Mouse (Mus musculus): ENCODE measurements around the gene Dao.

The Dao gene

DNA sequence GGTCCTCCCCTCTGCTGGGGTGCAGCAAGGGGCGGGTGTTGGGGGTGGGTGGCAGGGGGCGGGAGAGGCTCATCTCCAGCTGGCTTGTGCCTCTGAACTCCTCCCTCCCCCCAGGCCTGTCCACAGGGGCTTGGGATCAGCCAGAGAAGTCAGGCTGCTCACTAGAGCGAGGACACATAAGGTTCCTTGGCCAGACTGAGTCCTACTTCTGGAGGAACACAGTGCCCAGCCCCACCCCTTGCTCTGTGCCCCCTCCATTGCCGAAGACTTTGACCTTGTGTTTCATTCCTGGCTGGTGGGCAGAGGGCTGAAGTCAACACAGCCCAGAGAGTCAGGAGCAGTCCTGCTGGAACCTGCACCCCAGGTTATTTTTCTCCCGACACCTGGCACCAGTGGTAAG lies at the start of gene Dao:
Gene Dao, plus strand, starts transcription at position 162 of the 400 bp plus-strand sequence.
- DNase-seq (ENCODE audit: low spot score): no peak

DNA sequence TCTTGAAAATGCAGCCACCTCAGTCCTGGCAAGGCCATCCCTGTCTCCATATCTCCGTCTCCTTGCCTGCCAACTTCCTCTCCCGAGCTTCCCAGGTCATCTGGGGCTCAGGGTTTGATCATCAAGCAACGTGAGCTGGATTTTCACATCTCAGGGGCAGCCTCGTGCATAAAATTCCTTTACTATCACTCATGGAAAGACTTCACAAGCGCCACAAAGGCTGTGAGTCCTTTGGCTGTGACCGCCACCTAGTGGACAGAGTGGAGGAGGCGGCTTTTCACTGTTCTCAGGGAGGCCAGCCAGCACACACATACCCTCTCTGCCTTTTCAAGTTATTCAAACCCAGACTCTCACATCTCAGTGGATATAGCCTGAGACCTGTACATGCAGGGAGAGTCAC lies 49.1 kb upstream of the Dao start:
- DNase-seq (ENCODE audit: low spot score): peak; percentile 67

DNA sequence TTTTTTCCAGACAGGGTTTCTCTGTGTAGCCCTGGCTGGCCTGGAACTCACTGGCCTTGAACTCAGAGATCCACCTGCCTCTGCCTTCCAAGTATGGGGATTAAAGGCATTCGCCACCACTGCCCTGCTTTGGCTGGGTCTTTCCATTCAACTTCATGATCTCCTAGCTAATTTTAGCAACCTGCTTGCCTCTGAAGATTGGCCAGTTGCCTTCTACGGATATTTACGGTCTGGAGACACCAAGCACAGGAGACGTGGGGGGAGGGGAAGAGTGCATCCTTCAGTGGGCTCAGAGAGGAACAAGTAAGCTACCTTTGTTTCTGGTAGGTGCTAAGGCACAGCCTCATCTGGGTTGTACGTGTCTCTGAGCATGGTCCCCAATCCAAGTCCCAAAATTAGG lies 48.2 kb upstream of the Dao start:
- DNase-seq (ENCODE audit: low spot score): no peak

DNA sequence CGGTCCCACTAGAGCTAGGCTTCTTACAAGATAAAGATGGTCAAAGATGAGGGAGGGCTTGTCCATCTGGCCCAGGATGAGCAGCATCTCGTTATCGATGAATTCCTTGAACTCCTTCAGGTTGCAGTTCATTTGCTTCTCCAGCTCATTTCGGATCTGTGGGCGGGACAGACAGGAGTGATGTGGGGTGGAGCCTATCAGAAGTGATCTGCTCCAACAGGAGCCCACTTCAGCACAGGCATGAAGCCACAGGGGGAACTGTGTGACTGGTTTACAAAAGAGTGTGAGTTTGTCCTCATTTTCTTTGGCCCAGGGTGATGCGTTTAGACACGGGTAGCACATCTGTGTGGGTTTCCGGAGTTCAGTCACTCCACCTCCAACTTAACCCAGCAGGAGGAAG lies 47.8 kb upstream of the Dao start:
- no peak for DNase-seq (ENCODE audit: low spot score)

DNA sequence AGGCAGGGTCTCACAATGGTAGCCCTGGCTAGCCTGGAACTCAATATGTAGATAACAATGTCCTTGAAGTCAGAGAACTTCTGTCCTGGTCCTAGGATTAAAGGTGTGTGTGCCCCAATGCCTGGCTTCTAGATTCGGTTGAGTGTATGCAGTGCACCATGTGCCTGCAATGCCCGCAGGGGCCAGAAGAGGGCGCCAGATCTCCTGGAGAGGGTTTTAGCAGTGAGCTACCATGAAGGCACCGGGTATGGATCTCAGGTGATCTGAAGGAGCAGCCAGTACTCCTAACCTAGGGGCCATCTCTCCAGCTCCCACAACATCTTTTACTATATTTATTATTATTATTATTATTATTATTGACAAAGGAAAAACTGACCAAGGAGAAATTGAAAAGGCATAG lies 47.0 kb upstream of the Dao start:
- DNase-seq (ENCODE audit: low spot score): peak; percentile 90

DNA sequence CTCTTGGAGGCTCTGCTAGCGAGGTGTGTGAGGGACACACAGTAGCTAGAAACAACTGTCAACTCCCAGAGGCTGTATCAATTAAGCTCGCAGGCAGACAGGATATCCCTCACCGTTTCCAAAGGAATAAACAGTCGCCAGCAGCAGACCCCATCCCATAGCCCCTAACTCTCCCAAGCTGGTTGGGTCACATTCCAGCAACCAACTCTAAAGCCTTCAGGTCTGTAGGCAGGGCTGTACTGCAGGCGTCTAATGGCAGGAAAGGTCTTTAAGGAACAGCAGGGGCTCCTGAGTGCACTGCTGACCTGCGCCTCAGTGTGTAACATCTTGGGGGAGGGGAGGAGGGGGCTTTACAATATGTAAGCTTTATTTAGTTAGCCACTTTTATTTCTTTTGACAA lies 44.5 kb upstream of the Dao start:
- no peak for DNase-seq (ENCODE audit: low spot score)

DNA sequence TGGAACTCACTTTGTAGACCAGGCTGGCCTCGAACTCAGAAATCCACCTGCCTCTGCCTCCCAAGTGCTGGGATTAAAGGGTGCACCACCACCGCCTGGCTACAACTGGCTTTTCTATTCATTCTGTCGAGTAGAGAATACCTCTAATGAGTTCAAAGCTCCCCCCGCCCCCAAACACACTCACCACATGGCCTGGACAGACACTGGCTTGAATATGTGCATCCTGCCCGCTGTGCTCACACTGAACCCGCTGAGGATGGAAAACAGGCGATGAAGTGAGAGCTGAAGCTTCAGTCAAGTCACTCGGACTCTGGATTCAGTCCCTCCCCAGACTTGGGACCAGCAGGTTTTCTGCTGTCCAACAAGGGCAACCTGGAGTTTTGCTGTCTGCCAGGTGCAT lies 43.1 kb upstream of the Dao start:
- DNase-seq (ENCODE audit: low spot score): no peak

DNA sequence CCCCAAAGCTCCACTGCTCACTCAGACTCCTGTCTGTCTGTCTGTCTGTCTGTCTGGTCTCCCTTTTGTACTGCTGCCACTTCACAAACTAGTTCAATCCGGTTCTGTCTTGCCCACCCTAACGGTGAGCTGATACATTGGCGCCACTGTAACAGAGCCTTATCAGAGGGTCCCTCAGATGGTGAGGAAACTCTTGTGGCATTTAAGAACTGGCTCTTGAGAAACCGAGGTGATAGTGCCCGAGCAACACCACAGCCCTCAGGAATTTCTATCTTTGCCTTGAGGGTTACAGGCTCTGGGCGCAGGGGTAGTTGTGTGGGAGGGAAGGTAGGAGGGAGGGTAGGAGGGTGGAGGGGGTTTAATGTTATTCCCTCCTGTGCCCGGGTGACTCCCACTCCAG lies 41.7 kb upstream of the Dao start:
- DNase-seq (ENCODE audit: low spot score): no peak

DNA sequence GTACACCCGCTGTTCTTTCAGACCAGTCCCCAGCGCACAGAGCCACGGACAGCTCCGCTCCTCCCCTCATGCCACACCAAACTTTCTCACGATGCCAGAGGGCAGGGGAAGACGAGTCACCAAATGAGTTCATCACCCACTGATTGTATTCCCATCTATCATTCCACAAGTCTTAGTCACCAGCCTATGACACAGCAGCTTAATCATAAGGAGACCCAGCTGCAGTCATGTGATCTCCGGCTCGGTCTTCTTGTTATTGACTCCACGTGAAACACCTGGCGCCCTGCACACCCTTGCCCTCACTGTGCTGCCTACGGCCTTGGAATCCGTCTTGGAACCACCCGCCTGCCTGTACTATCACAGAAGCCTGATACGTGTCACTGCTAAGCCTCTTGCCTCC lies 38.5 kb upstream of the Dao start:
- no peak for DNase-seq (ENCODE audit: low spot score)

DNA sequence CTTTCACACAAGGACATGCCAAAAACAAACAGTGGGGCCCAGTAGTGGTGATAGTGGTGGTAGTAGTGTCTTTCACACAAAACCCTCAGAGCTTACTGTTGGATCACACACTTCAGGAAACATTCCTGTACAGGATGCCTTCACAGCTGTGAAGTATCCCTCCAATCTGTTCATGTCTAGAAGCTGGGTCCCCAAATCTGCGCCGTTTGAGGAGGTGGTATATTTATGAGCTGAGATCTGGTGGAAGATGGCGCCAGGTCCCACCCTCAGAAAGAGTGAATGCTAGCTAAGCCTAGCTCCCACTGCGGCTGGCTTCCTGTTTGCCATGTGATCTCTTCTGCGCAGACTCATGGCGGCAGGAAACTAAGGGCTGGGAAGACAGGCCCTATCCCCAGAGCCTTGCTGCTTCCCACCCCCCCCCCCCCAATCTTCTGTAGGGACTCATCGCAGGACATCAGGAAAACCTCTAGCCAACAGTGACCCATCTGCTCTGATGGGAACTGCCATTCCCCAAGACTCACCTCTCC lies 37.8 kb upstream of the Dao start:
- no peak for DNase-seq (ENCODE audit: low spot score)

DNA sequence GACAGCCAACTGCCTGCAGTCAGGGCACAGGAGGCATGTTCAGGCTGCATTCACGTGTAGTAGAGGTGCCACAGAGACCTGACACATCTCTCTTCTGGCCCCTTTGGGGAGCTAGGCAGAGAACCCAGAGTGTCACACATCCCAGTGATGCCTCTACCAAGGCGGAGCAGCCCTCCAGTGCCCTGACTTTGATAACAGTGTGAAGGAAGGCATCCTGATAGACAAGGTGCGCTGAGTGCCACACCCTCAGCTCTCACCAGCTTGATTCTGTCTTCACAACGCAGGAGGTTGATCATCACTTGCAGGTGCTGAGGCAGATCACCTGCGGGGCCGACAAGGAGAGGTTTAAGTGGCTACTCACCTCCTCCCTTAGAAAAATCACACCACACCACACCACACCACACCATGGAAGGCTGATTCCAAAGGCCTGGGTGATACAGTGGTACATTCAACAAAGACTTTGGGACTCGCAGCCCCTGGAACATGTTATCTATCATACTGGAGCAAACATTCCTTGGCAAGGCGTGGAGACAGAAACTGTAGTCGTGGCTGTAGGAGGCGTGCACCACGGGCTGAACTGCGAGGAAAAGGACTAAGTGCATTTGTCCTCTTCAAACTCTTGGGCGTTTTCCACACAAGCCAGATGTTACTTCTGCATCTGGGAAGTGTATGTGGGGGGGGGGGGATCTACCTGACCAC lies 36.9 kb upstream of the Dao start:
- no peak for DNase-seq (ENCODE audit: low spot score)

DNA sequence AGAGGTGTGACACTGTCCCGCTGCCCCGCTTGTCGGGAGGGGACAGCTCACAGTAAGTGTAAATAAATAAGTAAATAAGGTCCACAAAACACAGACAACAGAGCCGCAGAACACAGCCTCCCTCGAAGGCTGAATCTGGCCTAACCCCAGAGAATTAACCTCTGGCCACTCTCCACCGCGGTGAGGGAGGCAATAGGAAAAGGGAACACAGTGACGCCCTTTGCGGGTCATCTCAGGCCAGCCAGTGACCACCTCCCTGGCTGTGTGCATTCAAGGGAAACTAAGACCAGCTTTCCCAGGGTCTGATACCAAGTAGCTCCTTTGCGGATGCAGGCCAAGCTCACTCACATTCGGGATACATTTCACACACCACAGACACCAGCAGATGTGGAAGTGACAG lies 35.1 kb upstream of the Dao start:
- DNase-seq (ENCODE audit: low spot score): no peak

DNA sequence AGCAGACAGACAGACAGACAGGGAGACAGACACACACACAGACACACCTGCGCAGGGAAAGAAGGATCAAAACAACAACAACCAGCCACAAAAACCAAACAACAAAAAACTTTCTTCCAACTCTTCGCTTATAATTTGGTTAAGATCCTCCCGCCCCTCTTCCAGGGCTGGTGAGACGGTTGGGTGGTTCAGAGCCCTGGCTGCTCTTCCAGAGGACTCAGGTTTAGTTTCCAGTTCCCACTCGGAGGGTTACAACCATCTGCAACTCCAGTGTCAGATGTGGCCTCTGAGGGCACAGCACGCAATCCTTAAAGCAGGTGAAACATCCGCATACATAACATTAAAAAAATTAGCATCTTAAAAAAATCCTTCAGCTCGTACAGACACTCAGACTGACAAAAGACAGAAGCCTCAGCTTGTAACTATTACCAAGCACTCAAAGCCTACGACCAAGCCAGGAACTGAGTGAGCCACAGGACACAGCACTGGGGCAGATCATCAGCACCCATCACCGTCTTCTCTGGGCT lies 32.0 kb upstream of the Dao start:
- no peak for DNase-seq (ENCODE audit: low spot score)

DNA sequence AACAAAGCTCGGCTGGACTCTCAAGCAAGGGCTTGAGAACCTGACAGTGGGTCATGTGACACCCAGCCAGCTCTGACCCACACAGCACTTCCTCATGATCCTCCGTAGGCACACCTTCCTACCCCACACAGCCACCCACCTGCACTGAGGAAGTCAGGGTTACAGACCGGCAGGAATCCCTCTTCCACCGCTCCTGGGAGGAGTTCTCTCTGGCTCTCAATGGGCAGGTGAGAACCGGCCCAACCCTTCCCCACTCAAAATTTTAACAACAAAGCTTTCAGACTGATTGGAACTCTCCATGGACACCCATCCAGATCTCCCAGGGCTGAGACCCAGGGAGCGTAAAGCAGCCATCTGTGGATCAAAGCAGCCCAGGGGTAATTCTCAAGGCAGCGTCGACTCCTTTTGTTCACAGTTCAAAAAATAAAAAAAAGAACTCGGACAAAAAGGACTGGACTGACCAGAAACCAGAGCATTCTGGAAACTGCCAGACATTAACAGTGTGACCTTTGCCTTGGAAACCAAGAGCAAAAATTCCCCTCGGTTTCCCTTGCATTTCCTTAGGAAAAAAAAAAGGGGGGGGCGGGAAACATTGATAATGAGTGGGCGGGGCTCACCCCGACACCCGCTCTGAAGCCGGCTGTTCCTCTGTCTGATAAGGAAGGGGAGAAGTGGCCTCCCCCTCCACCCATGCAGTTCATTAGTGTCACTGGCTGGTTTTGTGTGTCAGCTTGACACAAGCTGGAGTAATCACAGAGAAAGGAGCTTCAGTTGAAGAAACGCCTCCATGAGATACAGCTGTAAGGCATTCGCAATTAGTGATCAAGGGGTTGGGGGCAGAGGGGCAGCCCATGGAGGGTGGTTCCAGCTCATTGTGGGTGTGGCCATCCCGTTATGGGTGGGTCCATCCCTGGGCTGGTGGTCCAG lies 30.7 kb upstream of the Dao start:
- DNase-seq (ENCODE audit: low spot score): no peak

DNA sequence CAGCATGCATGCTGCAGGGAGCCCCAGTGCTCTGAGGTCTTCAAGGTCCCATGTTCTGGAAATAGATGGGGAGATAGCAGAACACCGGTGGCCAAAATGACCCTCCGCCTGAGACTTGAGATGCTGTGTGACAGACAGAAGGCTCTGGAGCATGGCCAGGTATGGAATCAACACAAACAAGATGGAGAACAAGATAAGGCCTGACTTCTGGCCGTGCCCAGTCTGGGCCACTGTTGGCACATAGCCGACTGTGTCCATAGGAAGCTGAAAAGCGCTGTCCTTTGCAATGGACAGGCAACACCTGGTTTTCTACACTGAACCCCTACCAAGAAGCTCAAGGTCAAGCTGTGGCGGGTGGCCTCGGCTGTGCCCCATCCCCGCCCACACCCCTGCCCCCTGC lies 29.7 kb upstream of the Dao start:
- no peak for DNase-seq (ENCODE audit: low spot score)

DNA sequence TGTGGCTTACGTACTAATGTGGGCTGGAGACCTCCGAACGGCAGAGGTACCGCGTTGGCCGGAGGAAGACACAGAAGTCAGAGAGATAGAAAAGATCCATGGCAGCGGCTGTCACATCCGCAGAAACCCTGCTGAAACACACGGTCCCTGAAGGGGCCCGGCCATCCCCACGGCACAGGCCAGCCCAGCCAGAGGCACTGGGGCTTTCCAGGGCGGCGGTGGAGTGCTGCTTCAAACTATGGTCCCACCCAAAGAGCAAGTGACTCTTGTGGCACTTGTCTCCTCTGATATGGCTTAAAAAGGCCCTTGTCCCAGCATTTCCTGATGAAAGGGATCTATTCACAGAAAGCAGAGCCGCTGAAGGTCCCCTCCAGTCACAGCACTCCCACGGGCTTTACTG lies 28.9 kb upstream of the Dao start:
- no peak for DNase-seq (ENCODE audit: low spot score)

DNA sequence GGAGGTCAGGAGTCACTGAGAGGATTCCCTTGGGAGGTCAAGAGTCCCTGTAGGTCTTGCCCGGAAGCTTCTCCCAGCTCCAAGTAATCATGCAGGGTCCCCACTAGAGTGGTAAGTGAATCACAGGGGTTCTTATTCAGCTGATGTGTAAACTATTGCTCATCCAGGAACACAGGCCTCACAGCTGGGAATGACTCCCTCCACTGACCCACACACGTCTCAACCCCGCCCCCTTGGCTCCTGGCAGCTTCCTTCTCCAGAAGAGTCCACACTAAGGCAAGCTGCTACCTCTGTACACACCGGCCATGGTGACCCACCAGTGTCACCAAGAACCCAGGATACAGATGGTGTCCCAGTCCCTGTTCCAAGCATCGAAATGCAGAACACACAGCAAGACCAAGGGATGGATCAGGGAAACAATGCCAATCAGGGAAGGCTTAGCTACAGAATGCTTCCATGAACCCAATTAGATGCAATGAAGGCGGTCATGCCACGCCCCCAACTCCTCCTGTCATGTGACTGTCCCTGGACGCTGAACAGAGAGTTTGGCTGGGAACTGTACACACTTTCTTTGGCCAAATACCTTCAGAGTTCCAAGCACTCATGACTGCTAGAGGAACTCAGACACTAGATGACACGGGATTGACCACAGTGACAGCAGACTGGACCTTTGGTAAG lies 27.8 kb upstream of the Dao start:
- no peak for DNase-seq (ENCODE audit: low spot score)

DNA sequence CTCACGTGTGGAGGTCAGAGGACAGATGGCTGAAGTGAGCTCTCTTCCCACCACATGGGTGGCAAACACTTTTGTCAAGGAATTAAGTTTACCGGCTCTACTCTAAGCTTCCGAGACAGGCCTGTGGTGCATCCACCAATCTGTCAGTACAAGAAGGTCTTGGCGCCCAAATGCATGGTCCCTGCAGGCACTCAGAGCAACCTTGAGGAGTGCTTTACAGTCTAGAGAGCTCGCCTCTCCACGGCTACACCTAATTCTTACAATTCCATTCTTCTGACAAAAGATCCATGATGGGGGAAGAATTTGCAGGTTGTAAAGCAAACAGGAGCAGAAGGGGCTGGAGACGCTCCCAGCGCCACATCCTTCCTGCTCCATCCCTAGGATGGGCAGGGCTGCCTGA lies 26.9 kb upstream of the Dao start:
- DNase-seq (ENCODE audit: low spot score): no peak

DNA sequence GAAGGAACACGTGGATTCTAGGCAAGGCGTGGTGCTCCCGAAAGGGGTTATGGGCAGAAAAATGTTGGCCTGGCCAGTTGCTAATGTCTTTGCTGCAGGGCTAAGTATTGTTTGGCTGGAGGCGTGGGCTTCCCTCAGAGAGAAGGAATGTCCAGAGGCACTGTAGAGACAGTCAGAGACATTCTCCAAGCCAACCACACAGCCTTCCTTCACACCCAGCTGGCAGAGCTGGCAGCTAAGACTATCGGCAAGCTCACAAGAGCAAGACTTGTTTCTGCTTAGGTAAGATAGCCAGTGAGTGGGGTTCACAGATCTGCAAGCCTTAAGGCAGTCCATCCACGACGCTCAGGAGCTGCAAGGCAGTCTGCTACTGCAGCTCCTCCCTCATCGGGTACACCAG lies 26.2 kb upstream of the Dao start:
- no peak for DNase-seq (ENCODE audit: low spot score)

DNA sequence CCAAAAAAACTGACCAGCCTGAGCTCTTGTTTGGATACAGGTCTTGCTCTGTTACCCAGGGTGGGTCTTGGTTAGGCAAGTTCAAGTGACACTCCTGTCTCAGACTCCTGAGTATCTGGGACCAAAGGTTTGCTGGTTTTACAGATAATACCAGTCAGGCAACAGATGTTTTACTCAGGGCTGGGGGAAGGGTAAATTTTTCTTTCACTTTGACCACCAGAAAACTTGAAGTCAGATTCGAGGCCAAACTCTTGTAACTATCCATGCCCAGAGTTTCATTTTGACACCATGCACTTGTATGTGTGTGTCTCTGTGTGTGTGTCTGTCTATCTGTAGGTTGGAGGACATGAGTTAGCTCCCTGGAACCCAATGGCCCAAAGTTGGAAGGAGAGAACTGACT lies 23.0 kb upstream of the Dao start:
- no peak for DNase-seq (ENCODE audit: low spot score)

DNA sequence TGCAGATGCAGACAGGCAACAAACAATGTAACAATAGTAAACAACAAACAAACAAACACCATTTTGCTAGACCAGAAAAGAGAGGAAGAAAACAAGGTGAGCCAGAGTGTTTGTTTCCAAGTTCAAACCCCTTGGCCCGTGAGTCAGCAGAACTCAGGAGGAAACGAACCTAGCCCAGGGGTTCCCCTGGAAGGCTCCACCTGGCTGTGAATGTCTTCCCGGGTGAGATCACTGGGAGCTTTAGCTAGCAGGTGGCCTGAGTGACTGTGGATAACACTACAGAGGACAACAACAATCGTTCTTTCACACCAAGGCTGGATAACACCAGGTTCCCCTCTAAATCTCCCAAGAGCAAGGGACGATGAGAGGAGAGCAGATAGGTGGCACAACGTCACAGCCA lies 22.3 kb upstream of the Dao start:
- DNase-seq (ENCODE audit: low spot score): no peak

DNA sequence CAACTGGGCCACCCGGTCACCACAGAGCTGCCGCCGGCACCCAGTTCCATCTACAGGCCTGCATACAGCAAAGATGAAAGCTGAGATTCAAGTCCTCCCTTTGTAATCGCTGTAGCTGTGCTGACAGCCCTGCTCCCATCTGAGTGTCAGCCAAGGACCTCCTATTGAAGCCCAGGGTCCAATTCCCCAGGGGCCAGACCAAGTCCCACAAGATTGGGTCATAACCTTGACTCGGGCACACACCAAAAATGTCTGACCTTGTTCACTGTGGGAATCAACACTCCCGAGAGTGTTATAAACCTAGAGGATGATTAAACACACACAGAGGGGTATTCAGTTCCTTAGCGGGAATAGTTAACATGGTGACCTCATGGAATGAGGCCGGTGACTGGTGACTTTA lies 21.7 kb upstream of the Dao start:
- DNase-seq (ENCODE audit: low spot score): no peak

DNA sequence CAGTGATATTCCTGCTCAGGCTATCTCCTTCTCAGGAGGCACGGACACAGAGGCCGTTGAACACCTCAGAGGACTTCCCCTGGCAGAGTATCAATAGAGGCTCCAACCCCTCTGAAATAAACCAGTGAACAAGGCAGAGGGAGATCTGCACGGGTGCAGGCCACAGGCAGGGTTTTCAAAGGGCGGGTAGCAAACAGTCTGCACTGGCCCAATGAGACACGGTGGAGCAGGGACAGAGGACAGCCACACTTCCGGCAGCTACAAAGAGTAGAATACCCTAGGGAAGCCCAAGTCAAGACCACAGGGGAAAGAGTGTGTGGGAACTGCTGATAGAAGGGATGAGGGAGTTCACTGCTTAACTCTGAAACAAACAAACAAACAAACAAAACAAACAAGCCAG lies 20.0 kb upstream of the Dao start:
- no peak for DNase-seq (ENCODE audit: low spot score)
